Mouse (Mus musculus) brain, embryonic 14.5 days (tissue): ENCODE results near the gene Ctnna2.

ENCODE experiments used
- CTCF ChIP-seq: fragments of 200-500 bp; IDR thresholded peaks from 2 replicates; pipeline ENCODE4 v1.5.1; 2012; ENCODE audit warnings: inconsistent platforms, mild to moderate bottlenecking, moderate library complexity, borderline replicate concordance; ENCODE audit not compliant: insufficient read depth, insufficient read length; ENCODE audit errors: extremely low read depth
- POLR2A ChIP-seq: fragments of 200-500 bp; IDR thresholded peaks from 2 replicates; pipeline ENCODE4 v1.6.1; 2012; ENCODE audit warnings: mild to moderate bottlenecking, inconsistent platforms, borderline replicate concordance; ENCODE audit not compliant: poor library complexity, insufficient read depth, insufficient read length, severe bottlenecking; ENCODE audit errors: extremely low read depth

GRCm38 (mm10) chr6:77521836-77522235 lies 457.7 kb downstream of the Ctnna2 start:
- no peak for TF ChIP-seq CTCF
- no peak for TF ChIP-seq POLR2A
